Mouse (Mus musculus): ENCODE data around the gene Wdr45b.

- TF ChIP-seq CTCF (IDR thresholded peaks at IDR 0.05) (no peak), EP300 (IDR thresholded peaks at IDR 0.05) (no peak)
Measured at GRCm38 (mm10) chr11:121392405-121392804, 38.2 kb upstream of the Wdr45b start.

Data from lung, postnatal 0 days (tissue).